Mouse (Mus musculus): Measurements from ENCODE around the gene Ago4.

- no peak for TF ChIP-seq CTCF (IDR thresholded peaks at IDR 0.05; ENCODE audit: low read depth, low read length)
- TF ChIP-seq POLR2A (IDR thresholded peaks at IDR 0.05; ENCODE audit: borderline replicate concordance, low read depth, low read length) = no peak
Measured at GRCm38 (mm10) chr4:126444528-126444927, 88.7 kb downstream of the Ago4 start.
